Mouse (Mus musculus) cortical plate, adult 2 months (tissue): ENCODE data around the gene Plch1.

Experiments
- CTCF ChIP-seq: fragments of 200-500 bp; IDR thresholded peaks from 2 replicates; pipeline ENCODE4 v1.5.1; 2011; ENCODE audit warnings: mild to moderate bottlenecking, control low read depth, low read length; ENCODE audit not compliant: insufficient read depth; ENCODE audit errors: extremely low read depth
- POLR2A ChIP-seq: fragments of 200-500 bp; IDR thresholded peaks from 2 replicates; pipeline ENCODE4 v1.6.1; 2011; ENCODE audit warnings: mild to moderate bottlenecking, low read length, control low read depth; ENCODE audit not compliant: insufficient read depth; ENCODE audit errors: extremely low read depth

DNA sequence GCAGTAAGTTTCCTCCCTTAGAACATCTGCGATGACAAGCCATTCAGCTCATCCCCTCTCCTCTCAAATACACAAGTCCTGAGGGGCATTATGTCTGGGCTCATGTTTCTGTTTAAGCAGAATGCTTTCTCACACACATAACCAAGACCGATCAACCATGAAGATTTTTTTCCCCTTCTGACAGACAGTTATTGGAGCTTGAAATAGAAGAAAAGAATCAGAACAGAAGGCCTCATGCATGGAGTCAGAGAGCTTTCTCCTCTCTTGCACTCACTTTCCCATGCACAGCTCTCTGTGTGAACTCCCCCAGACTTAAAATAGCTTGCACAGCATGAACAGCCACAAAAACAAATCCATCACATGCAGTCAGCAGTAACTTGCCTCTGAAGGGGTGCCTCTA lies 159.2 kb downstream of the Plch1 start:
- TF ChIP-seq CTCF (no peak), POLR2A (no peak)
